Mouse (Mus musculus): ENCODE results near the gene Tspan7. TPM values are rescaled to one million over a fixed set of nuclear protein-coding genes. Genes with fewer than 3 reads are reported as not detected.

The Tspan7 gene
- polyA plus RNA-seq, 1 experiment from 2014 or later, result 79.9 TPM

- 47% methylated on average over 3 of the region's 3 CpGs for WGBS
- H3K4me2 ChIP-seq (replicated peaks; ENCODE audit: low read depth, low read length), result no peak overlapping the region
- no peak overlapping the region for H3K27ac ChIP-seq (ENCODE audit: low read length)
- no peaks in the 10 kb centered on the region for H3K9me3 ChIP-seq (ENCODE audit: control insufficient read depth, low read depth, low read length)
- H3K27me3 ChIP-seq (ENCODE audit: control insufficient read depth, insufficient read depth, low read length), result no peaks in the 10 kb centered on the region
- H3K9ac ChIP-seq (replicated peaks; ENCODE audit: low read depth, low read length), result no peak overlapping the region
- ATAC-seq (ENCODE audit: insufficient number of reproducible peaks, insufficient read depth, low FRiP score, low read depth), result no peak
- no peaks in the 10 kb centered on the region for H3K36me3 ChIP-seq (ENCODE audit: control insufficient read depth, insufficient read depth, low read length)
- no peak overlapping the region for H3K4me3 ChIP-seq (ENCODE audit: low read depth, low read length)
- H3K4me1 ChIP-seq (ENCODE audit: control insufficient read depth, insufficient read depth, low read length), result no peaks in the 10 kb centered on the region
Observed at GRCm38 (mm10) chrX:10574523-10574922, 89.6 kb downstream of the Tspan7 start.

- WGBS, result 53% methylated on average over 2 of the region's 2 CpGs
- no peak for ATAC-seq (ENCODE audit: insufficient number of reproducible peaks, insufficient read depth, low FRiP score, low read depth)
Observed at GRCm38 (mm10) chrX:10575406-10575805, 90.4 kb downstream of the Tspan7 start.

GRCm38 (mm10) chrX:10576349-10576748 lies 91.4 kb downstream of the Tspan7 start:
- no peak overlapping the region for H3K4me2 ChIP-seq (replicated peaks; ENCODE audit: low read depth, low read length)
- no peak overlapping the region for H3K27ac ChIP-seq (ENCODE audit: low read length)
- H3K9me3 ChIP-seq (ENCODE audit: control insufficient read depth, low read depth, low read length), result no peaks in the 10 kb centered on the region
- no peak overlapping the region for H3K4me3 ChIP-seq (ENCODE audit: low read depth, low read length)
- H3K27me3 ChIP-seq (ENCODE audit: control insufficient read depth, insufficient read depth, low read length), result no peaks in the 10 kb centered on the region
- no peaks in the 10 kb centered on the region for H3K4me1 ChIP-seq (ENCODE audit: control insufficient read depth, insufficient read depth, low read length)
- H3K36me3 ChIP-seq (ENCODE audit: control insufficient read depth, insufficient read depth, low read length), result no peaks in the 10 kb centered on the region
- WGBS, result 77% methylated on average over 4 of the region's 4 CpGs
- ATAC-seq (ENCODE audit: insufficient number of reproducible peaks, insufficient read depth, low FRiP score, low read depth), result no peak
- no peak overlapping the region for H3K9ac ChIP-seq (replicated peaks; ENCODE audit: low read depth, low read length)

More at GRCm38 (mm10) chrX:10575406-10575805, 90.4 kb downstream of the Tspan7 start:
- H3K27me3 ChIP-seq (ENCODE audit: control insufficient read depth, insufficient read depth, low read length), result no peaks in the 10 kb centered on the region
- H3K4me3 ChIP-seq (ENCODE audit: low read depth, low read length), result no peak overlapping the region
- H3K36me3 ChIP-seq (ENCODE audit: control insufficient read depth, insufficient read depth, low read length), result no peaks in the 10 kb centered on the region
- H3K9ac ChIP-seq (replicated peaks; ENCODE audit: low read depth, low read length), result no peak overlapping the region
- H3K4me2 ChIP-seq (replicated peaks; ENCODE audit: low read depth, low read length), result no peak overlapping the region
- H3K9me3 ChIP-seq (ENCODE audit: control insufficient read depth, low read depth, low read length), result no peaks in the 10 kb centered on the region
- H3K27ac ChIP-seq (ENCODE audit: low read length), result no peak overlapping the region
- H3K4me1 ChIP-seq (ENCODE audit: control insufficient read depth, insufficient read depth, low read length), result no peaks in the 10 kb centered on the region

- Histone ChIP-seq H3K9ac (replicated peaks; ENCODE audit: low read depth, low read length) (no peak overlapping the region), H3K27me3 (ENCODE audit: control insufficient read depth, insufficient read depth, low read length) (no peaks in the 10 kb centered on the region), H3K4me2 (replicated peaks; ENCODE audit: low read depth, low read length) (no peak overlapping the region), H3K4me3 (ENCODE audit: low read depth, low read length) (no peak overlapping the region), H3K4me1 (ENCODE audit: control insufficient read depth, insufficient read depth, low read length) (no peaks in the 10 kb centered on the region), H3K9me3 (ENCODE audit: control insufficient read depth, low read depth, low read length) (no peaks in the 10 kb centered on the region), H3K27ac (ENCODE audit: low read length) (no peak overlapping the region), H3K36me3 (ENCODE audit: control insufficient read depth, insufficient read depth, low read length) (no peaks in the 10 kb centered on the region)
- 23% methylated on average over 1 of the region's 1 CpGs for WGBS
- ATAC-seq (ENCODE audit: insufficient number of reproducible peaks, insufficient read depth, low FRiP score, low read depth), result no peak
Observed at GRCm38 (mm10) chrX:10577356-10577755, 92.4 kb downstream of the Tspan7 start.

GRCm38 (mm10) chrX:10582731-10583130 lies 97.8 kb downstream of the Tspan7 start:
- no peaks in the 10 kb centered on the region for H3K4me1 ChIP-seq (ENCODE audit: control insufficient read depth, insufficient read depth, low read length)
- 81% methylated on average over 4 of the region's 4 CpGs for WGBS
- no peaks in the 10 kb centered on the region for H3K27me3 ChIP-seq (ENCODE audit: control insufficient read depth, insufficient read depth, low read length)
- H3K9me3 ChIP-seq (ENCODE audit: control insufficient read depth, low read depth, low read length), result no peaks in the 10 kb centered on the region
- H3K36me3 ChIP-seq (ENCODE audit: control insufficient read depth, insufficient read depth, low read length), result no peaks in the 10 kb centered on the region
- no peak overlapping the region for H3K4me3 ChIP-seq (ENCODE audit: low read depth, low read length)
- no peak overlapping the region for H3K4me2 ChIP-seq (replicated peaks; ENCODE audit: low read depth, low read length)
- no peak overlapping the region for H3K27ac ChIP-seq (ENCODE audit: low read length)
- H3K9ac ChIP-seq (replicated peaks; ENCODE audit: low read depth, low read length), result no peak overlapping the region
- no peak for ATAC-seq (ENCODE audit: insufficient number of reproducible peaks, insufficient read depth, low FRiP score, low read depth)

GRCm38 (mm10) chrX:10592244-10592643 lies 107.3 kb downstream of the Tspan7 start:
- H3K27ac ChIP-seq (ENCODE audit: low read length), result no peak overlapping the region
- ATAC-seq (ENCODE audit: insufficient number of reproducible peaks, insufficient read depth, low FRiP score, low read depth), result no peak
- no peaks in the 10 kb centered on the region for H3K4me1 ChIP-seq (ENCODE audit: control insufficient read depth, insufficient read depth, low read length)
- no peaks in the 10 kb centered on the region for H3K9me3 ChIP-seq (ENCODE audit: control insufficient read depth, low read depth, low read length)
- no peaks in the 10 kb centered on the region for H3K27me3 ChIP-seq (ENCODE audit: control insufficient read depth, insufficient read depth, low read length)
- 64% methylated on average over 3 of the region's 3 CpGs for whole genome bisulfite sequencing
- no peak overlapping the region for H3K4me2 ChIP-seq (replicated peaks; ENCODE audit: low read depth, low read length)
- no peak overlapping the region for H3K9ac ChIP-seq (replicated peaks; ENCODE audit: low read depth, low read length)
- no peaks in the 10 kb centered on the region for H3K36me3 ChIP-seq (ENCODE audit: control insufficient read depth, insufficient read depth, low read length)
- H3K4me3 ChIP-seq (ENCODE audit: low read depth, low read length), result no peak overlapping the region

GRCm38 (mm10) chrX:10593561-10593960 lies 108.6 kb downstream of the Tspan7 start:
- H3K4me2 ChIP-seq (replicated peaks; ENCODE audit: low read depth, low read length), result no peak overlapping the region
- ATAC-seq (ENCODE audit: insufficient number of reproducible peaks, insufficient read depth, low FRiP score, low read depth), result no peak
- H3K27ac ChIP-seq (ENCODE audit: low read length), result no peak overlapping the region
- H3K4me1 ChIP-seq (ENCODE audit: control insufficient read depth, insufficient read depth, low read length), result no peaks in the 10 kb centered on the region
- no peaks in the 10 kb centered on the region for H3K36me3 ChIP-seq (ENCODE audit: control insufficient read depth, insufficient read depth, low read length)
- WGBS, result 78% methylated on average over 7 of the region's 7 CpGs
- H3K9ac ChIP-seq (replicated peaks; ENCODE audit: low read depth, low read length), result no peak overlapping the region
- H3K9me3 ChIP-seq (ENCODE audit: control insufficient read depth, low read depth, low read length), result no peaks in the 10 kb centered on the region
- H3K4me3 ChIP-seq (ENCODE audit: low read depth, low read length), result no peak overlapping the region
- H3K27me3 ChIP-seq (ENCODE audit: control insufficient read depth, insufficient read depth, low read length), result no peaks in the 10 kb centered on the region

- H3K36me3 ChIP-seq (ENCODE audit: control insufficient read depth, insufficient read depth, low read length), result no peaks in the 10 kb centered on the region
- H3K4me3 ChIP-seq (ENCODE audit: low read depth, low read length), result no peak overlapping the region
- ATAC-seq (ENCODE audit: insufficient number of reproducible peaks, insufficient read depth, low FRiP score, low read depth), result no peak
- no peaks in the 10 kb centered on the region for H3K27me3 ChIP-seq (ENCODE audit: control insufficient read depth, insufficient read depth, low read length)
- no peak overlapping the region for H3K27ac ChIP-seq (ENCODE audit: low read length)
- H3K4me2 ChIP-seq (replicated peaks; ENCODE audit: low read depth, low read length), result no peak overlapping the region
- WGBS, result 19% methylated on average over 5 of the region's 5 CpGs
- no peaks in the 10 kb centered on the region for H3K9me3 ChIP-seq (ENCODE audit: control insufficient read depth, low read depth, low read length)
- no peak overlapping the region for H3K9ac ChIP-seq (replicated peaks; ENCODE audit: low read depth, low read length)
- no peaks in the 10 kb centered on the region for H3K4me1 ChIP-seq (ENCODE audit: control insufficient read depth, insufficient read depth, low read length)
Observed at GRCm38 (mm10) chrX:10617119-10617518, 132.2 kb downstream of the Tspan7 start.

GRCm38 (mm10) chrX:10641062-10641461 lies 156.1 kb downstream of the Tspan7 start:
- no peaks in the 10 kb centered on the region for H3K27me3 ChIP-seq (ENCODE audit: control insufficient read depth, insufficient read depth, low read length)
- H3K36me3 ChIP-seq (ENCODE audit: control insufficient read depth, insufficient read depth, low read length), result no peaks in the 10 kb centered on the region
- no peak for ATAC-seq (ENCODE audit: insufficient number of reproducible peaks, insufficient read depth, low FRiP score, low read depth)
- H3K4me1 ChIP-seq (ENCODE audit: control insufficient read depth, insufficient read depth, low read length), result no peaks in the 10 kb centered on the region
- H3K4me2 ChIP-seq (replicated peaks; ENCODE audit: low read depth, low read length), result no peak overlapping the region
- no peaks in the 10 kb centered on the region for H3K9me3 ChIP-seq (ENCODE audit: control insufficient read depth, low read depth, low read length)
- H3K9ac ChIP-seq (replicated peaks; ENCODE audit: low read depth, low read length), result no peak overlapping the region
- H3K27ac ChIP-seq (ENCODE audit: low read length), result no peak overlapping the region
- no peak overlapping the region for H3K4me3 ChIP-seq (ENCODE audit: low read depth, low read length)

Data from stomach, embryonic 14.5 days (tissue).